Mouse (Mus musculus) CH12.LX (cell line): ENCODE data around the gene Slc9b1. TPM values are rescaled to one million over a fixed set of nuclear protein-coding genes. Genes with fewer than 3 reads are reported as not detected.
A peak's percentile ranks its signal among the peaks of the same experiment; 100 is the strongest.

Experiments
- EP300 ChIP-seq: IDR thresholded peaks from 2 replicates; pipeline ENCODE4 v1.6.1; 2011; ENCODE audit warnings: low read length, improper control_type of control experiment
- ETS1 ChIP-seq: conservative IDR thresholded peaks from 2 replicates; pipeline ENCODE4 v1.6.1; 2012; ENCODE audit warnings: low read depth, mild to moderate bottlenecking, inconsistent platforms, low read length, improper control_type of control experiment, moderate library complexity
- MYC ChIP-seq: IDR thresholded peaks from 2 replicates; pipeline ENCODE4 v1.6.1; 2011; ENCODE audit warnings: low read depth, mild to moderate bottlenecking, improper control_type of control experiment, low read length
- NELFE ChIP-seq: IDR thresholded peaks from 2 replicates; pipeline ENCODE4 v1.6.1; 2011; ENCODE audit warnings: low read depth, low read length, improper control_type of control experiment
- NRF1 ChIP-seq: IDR thresholded peaks from 2 replicates; pipeline ENCODE4 v1.6.1; 2014; ENCODE audit warnings: low read depth, mild to moderate bottlenecking, inconsistent platforms, low read length, improper control_type of control experiment, moderate library complexity
- POLR2A ChIP-seq: IDR thresholded peaks from 2 replicates; pipeline ENCODE4 v1.6.1; 2011; ENCODE audit warnings: low read depth, mild to moderate bottlenecking, improper control_type of control experiment, low read length
- RCOR1 ChIP-seq: conservative IDR thresholded peaks from 2 replicates; pipeline ENCODE4 v1.6.1; 2012; ENCODE audit warnings: low read depth, mild to moderate bottlenecking, inconsistent platforms, low read length, improper control_type of control experiment
- USF1 ChIP-seq: IDR thresholded peaks from 2 replicates; pipeline ENCODE4 v1.6.1; 2014; ENCODE audit warnings: low read depth, mild to moderate bottlenecking, inconsistent platforms, low read length, improper control_type of control experiment
- USF2 ChIP-seq: conservative IDR thresholded peaks from 2 replicates; pipeline ENCODE4 v1.6.1; 2011; ENCODE audit warnings: low read depth, low read length, improper control_type of control experiment
- ZC3H11A ChIP-seq: IDR thresholded peaks from 2 replicates; pipeline ENCODE4 v1.6.1; 2012; ENCODE audit warnings: low read depth, mild to moderate bottlenecking, inconsistent platforms, low read length, improper control_type of control experiment
- polyA plus RNA-seq: library from polyadenylated mRNA; unstranded; fragments of >175 nt; gene quantifications from 2 replicates; pipeline ENCODE4 v1.2.1, GENCODE M21; 2012; ENCODE audit warnings: low read depth; ENCODE audit not compliant: insufficient read length
- total RNA-seq, 2 experiments: library from RNA; depleted of rRNA; stranded (reverse); fragments of 300-350 nt in 1 of 2; fragments of >200 nt in 1 of 2; gene quantifications; 2 replicates each; pipeline ENCODE4 v1.2.3; 2012 to 2014

The Slc9b1 gene
- total and polyA plus RNA-seq, 3 experiments, result 1.9 to 3.1 (median 2.7) TPM

DNA sequence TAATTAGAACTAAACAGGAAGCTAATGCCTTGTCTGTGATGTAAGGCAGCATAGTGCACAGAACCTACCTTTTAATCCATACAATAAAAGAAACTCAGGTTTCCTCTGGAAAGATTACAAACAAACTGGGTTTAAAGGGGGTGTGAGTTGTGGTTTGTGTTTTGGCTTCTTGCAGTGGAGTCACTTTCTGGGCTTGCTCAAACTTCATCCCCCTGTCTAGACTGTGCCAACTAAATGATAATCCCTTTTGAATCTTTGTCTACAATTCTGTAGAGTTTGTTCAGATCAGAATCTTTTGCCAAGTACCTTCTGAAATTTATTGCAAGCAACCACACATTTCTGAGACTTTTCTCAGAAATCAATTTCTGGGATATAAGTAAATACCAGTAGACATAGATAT is 97.1 kb downstream of the Slc9b1 start (continued):
- TF ChIP-seq NELFE (no peak), EP300 (no peak), MYC (0 out of 2 replicates have a peak, but pooled peaks have one; percentile 18), POLR2A (no peak), ZC3H11A (no peak), USF2 (no peak), USF1 (no peak), RCOR1 (no peak), ETS1 (no peak), NRF1 (no peak)

Other genes with a start within 250 kb of the Slc9b1 start
- 47.0 and 55.1 TPM in 2 replicates for gene Cenpe, start 135.5 kb upstream of the Slc9b1 start, total RNA-seq (2012; rRNA removed)
- 73.2 and 73.8 TPM in 2 replicates for gene Cenpe, start 135.5 kb upstream of the Slc9b1 start, total RNA-seq (2014; rRNA removed)
- 81.1 and 84.0 TPM in 2 replicates for gene Cenpe, start 135.5 kb upstream of the Slc9b1 start, polyA plus RNA-seq
- gene Bdh2, start 66.8 kb upstream of the Slc9b1 start, total RNA-seq (2012; rRNA removed), result 2.0 and 2.2 TPM in 2 replicates
- 1.2 TPM in 2 replicates for gene Bdh2, start 66.8 kb upstream of the Slc9b1 start, total RNA-seq (2014; rRNA removed)
- 1.3 and 2.3 TPM in 2 replicates for gene Bdh2, start 66.8 kb upstream of the Slc9b1 start, polyA plus RNA-seq
- 1.4 and 1.5 TPM in 2 replicates for gene Slc9b2, start 40.3 kb upstream of the Slc9b1 start, total RNA-seq (2012; rRNA removed)
- gene Slc9b2, start 40.3 kb upstream of the Slc9b1 start, total RNA-seq (2014; rRNA removed), result 2.8 and 3.2 TPM in 2 replicates
- gene Slc9b2, start 40.3 kb upstream of the Slc9b1 start, polyA plus RNA-seq, result 3.9 and 4.2 TPM in 2 replicates
- 36.4 and 39.4 TPM in 2 replicates for gene Cisd2, start 75.9 kb downstream of the Slc9b1 start, total RNA-seq (2012; rRNA removed)
- gene Cisd2, start 75.9 kb downstream of the Slc9b1 start, total RNA-seq (2014; rRNA removed), result 62.0 and 70.8 TPM in 2 replicates
- 58.2 and 65.5 TPM in 2 replicates for gene Cisd2, start 75.9 kb downstream of the Slc9b1 start, polyA plus RNA-seq
- 590 and 839 TPM in 2 replicates for gene Ube2d3, start 90.1 kb downstream of the Slc9b1 start, total RNA-seq (2012; rRNA removed)
- 1,791 and 1,803 TPM in 2 replicates for gene Ube2d3, start 90.1 kb downstream of the Slc9b1 start, total RNA-seq (2014; rRNA removed)
- 1,178 and 1,222 TPM in 2 replicates for gene Ube2d3, start 90.1 kb downstream of the Slc9b1 start, polyA plus RNA-seq
- gene Manba, start 137.6 kb downstream of the Slc9b1 start, total RNA-seq (2012; rRNA removed), result 32.3 and 35.2 TPM in 2 replicates
- gene Manba, start 137.6 kb downstream of the Slc9b1 start, total RNA-seq (2014; rRNA removed), result 30.9 and 36.4 TPM in 2 replicates
- 29.8 and 31.5 TPM in 2 replicates for gene Manba, start 137.6 kb downstream of the Slc9b1 start, polyA plus RNA-seq